Mouse (Mus musculus) heart, adult 2 months (tissue): Measurements from ENCODE around the gene Cyp4f39.
"Not testable (repeated sequence)": the region's sequence is repeated elsewhere in the genome, so short reads cannot be mapped to it uniquely, and the experiment has no call there.

Experiments
- CTCF ChIP-seq: fragments of 200-600 bp; IDR thresholded peaks from 2 replicates; pipeline ENCODE4 v1.8.1; 2022; ENCODE audit warnings: antibody characterized with exemption, mild to moderate bottlenecking, moderate library complexity
- EP300 ChIP-seq: fragments of 200-500 bp; IDR thresholded peaks from 2 replicates; pipeline ENCODE4 v1.6.1; 2011; ENCODE audit warnings: low read depth, low read length, control low read depth; ENCODE audit not compliant: insufficient read depth
- POLR2A ChIP-seq: fragments of 200-500 bp; IDR thresholded peaks from 2 replicates; pipeline ENCODE4 v1.6.1; 2011; ENCODE audit warnings: mild to moderate bottlenecking, low read depth, low read length, control low read depth; ENCODE audit not compliant: insufficient read depth

DNA sequence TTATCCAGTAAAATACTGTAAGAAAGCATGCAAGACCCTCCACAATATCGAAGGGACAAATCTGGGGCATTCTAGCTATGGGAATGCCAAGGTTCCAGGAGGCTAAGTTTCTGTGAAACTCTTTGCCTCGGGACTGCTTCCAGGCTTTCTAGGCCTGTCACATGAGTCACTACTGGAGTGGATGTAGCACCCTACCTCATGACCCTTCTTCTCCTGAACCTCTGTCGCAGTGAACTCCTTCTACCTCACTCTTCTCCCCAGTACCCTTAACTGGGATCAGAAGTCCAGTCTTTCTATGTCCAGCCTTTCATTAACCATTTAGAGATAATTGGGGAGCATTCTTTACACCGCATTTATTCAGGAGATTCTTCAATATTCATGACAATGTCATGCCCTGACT lies 48.0 kb downstream of the Cyp4f39 start:
- TF ChIP-seq CTCF, POLR2A, EP300: not testable (repeated sequence)
